Comparison of ENCODE assay signal across 9 mouse cellular contexts in genomic region chr3:61268453-61269335, GRCm38 (mm10).
DNase-seq lines count a peak whose midpoint lies in the region; ATAC-seq and TF ChIP-seq lines count a peak whose summit lies in the region.
"Had no signal": no experiment of that assay in that cellular context is flagged by ENCODE, and none has a peak within 500 bp of the region (broad histone marks: within the 10 kb centered on the region; RNA-seq: fewer than 3 reads in every experiment).

No protein-coding gene starts in this region.

- no peak overlapping the region for H3K27ac ChIP-seq in gastrocnemius, adult 2 months
- H3K27ac ChIP-seq in lung, embryonic 14.5 days (ENCODE audit: low read depth): no peak overlapping the region
- H3K27ac ChIP-seq: lung, embryonic 15.5 days had no signal

- intact Hi-C loops in gastrocnemius, adult 2 months (cut with DNase I): no loop called here

- H3K27me3 ChIP-seq in E14TG2a.4 (ENCODE audit: insufficient read depth, low read length): no peaks in the 10 kb centered on the region
- no peaks in the 10 kb centered on the region for H3K27me3 ChIP-seq in lung, embryonic 14.5 days (ENCODE audit: insufficient read depth, low read length)
- H3K27me3 ChIP-seq: lung, embryonic 15.5 days had no signal

- H3K4me1 ChIP-seq in E14TG2a.4 (replicated peaks; ENCODE audit: low read depth, low read length): peaks cover 8% of the 10 kb centered on the region
- no peaks in the 10 kb centered on the region for H3K4me1 ChIP-seq in lung, embryonic 14.5 days (ENCODE audit: insufficient read depth)
- H3K4me1 ChIP-seq: lung, embryonic 15.5 days had no signal

- H3K9ac ChIP-seq in lung, embryonic 14.5 days: no peak overlapping the region
- H3K9ac ChIP-seq: lung, embryonic 15.5 days had no signal

- no peaks in the 10 kb centered on the region for H3K9me3 ChIP-seq in E14TG2a.4 (ENCODE audit: low read length)
- no peaks in the 10 kb centered on the region for H3K9me3 ChIP-seq in lung, embryonic 14.5 days (ENCODE audit: low read depth, low read length)
- H3K9me3 ChIP-seq: lung, embryonic 15.5 days had no signal

- peak; percentile 16 for DNase-seq in gastrocnemius, adult 2 months
- DNase-seq in gastrocnemius, postnatal 25 days: no peak
- DNase-seq in cerebellum, adult 8-10 months: peak; percentile 25
- DNase-seq in large intestine, adult 2 months (ENCODE audit: low read depth, low spot score): peak; percentile 8
- DNase-seq in lung, embryonic 14.5 days: peak; percentile 81
- DNase-seq in right cerebral cortex, postnatal 25 days: peak; percentile 47

- 66% methylated on average over 5 of the region's 5 CpGs for WGBS in large intestine, adult 2 months
- 62% methylated on average over 5 of the region's 5 CpGs for WGBS in lung, embryonic 14.5 days

- ATAC-seq in frontal cortex, adult (ENCODE audit: low TSS enrichment): peak; percentile 100
- ATAC-seq in lung, embryonic 14.5 days (ENCODE audit: insufficient read depth): no peak

- TF ChIP-seq CTCF in gastrocnemius, adult 2 months (IDR thresholded peaks at IDR 0.05): peak; percentile 87
- peak; percentile 74 for TF ChIP-seq CTCF in E14TG2a.4 (conservative IDR thresholded peaks at IDR 0.05; ENCODE audit: low read length)
- TF ChIP-seq CTCF in lung, embryonic 14.5 days (IDR thresholded peaks at IDR 0.05; ENCODE audit: low read depth): peak; percentile 72

- no peak overlapping the region for H3K4me3 ChIP-seq in gastrocnemius, adult 2 months
- H3K4me3 ChIP-seq in E14TG2a.4 (replicated peaks; ENCODE audit: low read length): no peak overlapping the region
- H3K4me3 ChIP-seq in lung, embryonic 14.5 days (ENCODE audit: low read depth, low read length): no peak overlapping the region
- H3K4me3 ChIP-seq: lung, embryonic 15.5 days had no signal

- no peaks in the 10 kb centered on the region for H3K36me3 ChIP-seq in E14TG2a.4 (ENCODE audit: insufficient read depth, low read length)
- H3K36me3 ChIP-seq in lung, embryonic 14.5 days (ENCODE audit: insufficient read depth): no peaks in the 10 kb centered on the region
- H3K36me3 ChIP-seq: lung, embryonic 15.5 days had no signal

- no peak overlapping the region for H3K4me2 ChIP-seq in lung, embryonic 14.5 days
- H3K4me2 ChIP-seq: lung, embryonic 15.5 days had no signal
